Mouse (Mus musculus) cortical plate, adult 2 months (tissue): ENCODE results near the gene Chn1.

Experiments used
- CTCF ChIP-seq: fragments of 200-500 bp; IDR thresholded peaks from 2 replicates; pipeline ENCODE4 v1.5.1; 2011; ENCODE audit warnings: mild to moderate bottlenecking, control low read depth, low read length; ENCODE audit not compliant: insufficient read depth; ENCODE audit errors: extremely low read depth
- POLR2A ChIP-seq: fragments of 200-500 bp; IDR thresholded peaks from 2 replicates; pipeline ENCODE4 v1.6.1; 2011; ENCODE audit warnings: mild to moderate bottlenecking, low read length, control low read depth; ENCODE audit not compliant: insufficient read depth; ENCODE audit errors: extremely low read depth

- TF ChIP-seq POLR2A, result no peak
- TF ChIP-seq CTCF, result no peak
Observed at GRCm38 (mm10) chr2:73780321-73781010, 5.3 kb upstream of the Chn1 start.
